Mouse (Mus musculus): ENCODE data around the gene Gm21627.
"Not testable (repeated sequence)": the region's sequence is repeated elsewhere in the genome, so short reads cannot be mapped to it uniquely, and the experiment has no call there.

Gene Gm21627

DNA sequence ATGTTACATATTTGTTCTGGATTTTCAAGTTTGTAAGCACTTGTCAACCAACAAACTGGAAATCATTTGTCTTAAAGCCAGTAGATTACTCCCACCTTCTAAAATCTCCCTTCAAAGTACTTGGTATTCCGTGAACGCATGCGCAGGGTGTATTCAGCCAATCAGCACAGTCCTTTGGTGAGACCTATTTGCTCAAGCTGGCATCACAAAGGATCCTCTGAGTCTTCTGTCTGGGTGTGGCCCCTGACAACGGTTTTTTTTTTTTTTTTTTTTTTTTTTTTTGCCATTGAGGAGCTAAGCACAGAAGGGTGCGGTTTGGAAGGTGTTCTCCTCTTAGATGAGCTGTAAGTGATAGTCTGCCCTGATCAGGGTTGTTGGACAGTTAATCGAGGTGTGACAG is at the start of gene Gm21627:
Gene Gm21627 (plus strand): TSS at position 301 of the 400 bp plus-strand sequence.
- DNase-seq = not testable (repeated sequence)
